In the genomic region with DNA sequence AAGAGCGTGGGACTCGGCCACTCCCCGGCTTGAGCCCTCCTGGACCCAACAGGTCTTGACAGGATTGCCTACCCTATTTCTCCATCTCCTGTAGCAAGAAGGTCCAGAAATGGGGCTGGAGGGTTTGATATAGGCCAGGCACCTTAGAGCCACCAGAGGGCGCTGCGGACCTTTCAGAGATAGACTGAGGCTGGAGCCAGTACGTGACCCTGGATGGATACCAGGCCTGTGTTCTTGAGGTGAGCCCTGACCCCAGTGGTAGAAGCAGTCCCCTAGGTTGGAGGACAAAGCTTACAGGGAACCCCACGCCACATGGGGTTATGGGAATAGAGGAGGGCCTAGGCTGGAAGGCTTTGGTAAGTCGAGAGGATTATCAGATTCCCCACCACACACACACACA, we compare ENCODE assay signal across 8 mouse cellular contexts. TPM values are rescaled to one million over a fixed set of nuclear protein-coding genes. Genes with fewer than 3 reads are reported as not detected.
A peak's percentile ranks its signal among the peaks of the same experiment; 100 is the strongest.
DNase-seq lines count a peak whose midpoint lies in the region; ATAC-seq and TF ChIP-seq lines count a peak whose summit lies in the region.

No protein-coding gene starts in this region.

- H3K9me3 ChIP-seq in ES-E14 (ENCODE audit: control insufficient read depth, insufficient read depth, low read depth, low read length): no peaks in the 10 kb centered on the region
- no peaks in the 10 kb centered on the region for H3K9me3 ChIP-seq in forebrain, embryonic 15.5 days
- no peaks in the 10 kb centered on the region for H3K9me3 ChIP-seq in hindbrain, embryonic 13.5 days

- H3K4me3 ChIP-seq in ES-E14 (ENCODE audit: insufficient read depth in 1 of 2, low read depth in 1 of 2, low read length in 2 of 2, poor library complexity in 1 of 2, severe bottlenecking in 1 of 2): no peak overlapping the region
- H3K4me3 ChIP-seq in forebrain, embryonic 15.5 days: no peak overlapping the region
- no peak overlapping the region for H3K4me3 ChIP-seq in hindbrain, embryonic 13.5 days

- 13% methylated on average over 8 of the region's 8 CpGs for WGBS in forebrain, embryonic 15.5 days
- 16% methylated on average over 8 of the region's 8 CpGs for WGBS in hindbrain, embryonic 13.5 days

- in situ Hi-C loops in ES-E14 (cut with MboI; ENCODE audit: low sequenced_read_pairs in 2 of 2, unreplicated experiment in 2 of 2): loop anchor here (10.0 kb wide), 2 partner anchors 199 to 269 kb away; partner anchors contain the start of gene Ddx56 (in 1 of the 2)

- H3K4me1 ChIP-seq in ES-E14 (ENCODE audit: control insufficient read depth in 2 of 2, insufficient read depth in 2 of 2, low read length in 2 of 2, poor library complexity in 1 of 2): peaks cover 2 to 7% of the 10 kb centered on the region in 2 experiments; a peak in 1 of 4 replicates
- peaks cover 16% of the 10 kb centered on the region for H3K4me1 ChIP-seq in forebrain, embryonic 15.5 days
- peaks cover 16% of the 10 kb centered on the region for H3K4me1 ChIP-seq in hindbrain, embryonic 13.5 days (replicated peaks)

- peak; percentile 83 for DNase-seq in ES-E14 (ENCODE audit: low read depth, low spot score)
- DNase-seq in c-Kit-positive CD71-negative TER-119-negative erythroid progenitor cells, embryonic 14.5 days (ENCODE audit: low read depth): peak; percentile 71
- peak; percentile 69 to 71 for DNase-seq in layer of hippocampus, postnatal 36 days
- peak; percentile 85 for DNase-seq in right cerebral cortex, postnatal 14 days
- DNase-seq in urinary bladder, postnatal 36 days (ENCODE audit: low spot score in 2 of 2): peak; percentile 78 to 84

- H3K9ac ChIP-seq in ES-E14 (ENCODE audit: insufficient read depth, low read depth, low read length, poor library complexity, severe bottlenecking): no peak overlapping the region
- H3K9ac ChIP-seq in forebrain, embryonic 15.5 days (replicated peaks): no peak overlapping the region
- no peak overlapping the region for H3K9ac ChIP-seq in hindbrain, embryonic 13.5 days

- no peak overlapping the region for H3K27ac ChIP-seq in ES-E14 (ENCODE audit: insufficient read depth, low read depth, low read length, poor library complexity, severe bottlenecking)
- H3K27ac ChIP-seq in forebrain, embryonic 15.5 days (replicated peaks): no peak overlapping the region
- no peak overlapping the region for H3K27ac ChIP-seq in hindbrain, embryonic 13.5 days

- H3K36me3 ChIP-seq in ES-E14 (ENCODE audit: control insufficient read depth, insufficient read depth, low read length, poor library complexity, severe bottlenecking): no peaks in the 10 kb centered on the region; the same call in 1 of the 2 replicates
- H3K36me3 ChIP-seq in forebrain, embryonic 15.5 days: peaks cover 2% of the 10 kb centered on the region; the same call in 1 of the 2 replicates
- peaks cover 8% of the 10 kb centered on the region; the same call in 1 of the 2 replicates for H3K36me3 ChIP-seq in hindbrain, embryonic 13.5 days

- peak; percentile 30; the same call in 1 of the 2 replicates for ATAC-seq in forebrain, embryonic 15.5 days (replicated peaks)
- peak; percentile 37 for ATAC-seq in hindbrain, embryonic 13.5 days (ENCODE audit: low FRiP score)
- peak; percentile 81 for ATAC-seq in megakaryocyte progenitor cell, adult 5-6 weeks (replicated peaks; ENCODE audit: poor library complexity)

- no peak overlapping the region for H3K4me2 ChIP-seq in forebrain, embryonic 15.5 days (replicated peaks)
- no peak overlapping the region for H3K4me2 ChIP-seq in hindbrain, embryonic 13.5 days

- H3K27me3 ChIP-seq in forebrain, embryonic 15.5 days: no peaks in the 10 kb centered on the region
- peaks cover 8% of the 10 kb centered on the region; the same call in 1 of the 2 replicates for H3K27me3 ChIP-seq in hindbrain, embryonic 13.5 days

TF ChIP-seq in ES-E14, 5 proteins besides CTCF, POLR2A, EP300 and RAD21:
- peak; percentile 93 for TF ChIP-seq ZC3H11A (IDR thresholded peaks at IDR 0.05; ENCODE audit: borderline replicate concordance, low read depth, low read length)
- no peak for TF ChIP-seq HCFC1 (IDR thresholded peaks at IDR 0.05; ENCODE audit: borderline replicate concordance, insufficient read depth, low read length)

RNA-seq across cellular contexts. Expression of gene Ykt6, which starts 40.5 kb away (rescaled TPM):
- 63.7 and 72.2 TPM in 2 replicates for total RNA-seq in ES-E14 (2012; rRNA removed)
- polyA plus RNA-seq in forebrain, embryonic 15.5 days (2015; fragmentation: Nextera tagmentation; extraction: Ambion mirVana): 86.0 and 95.9 TPM in 2 replicates
- polyA plus RNA-seq in hindbrain, embryonic 13.5 days (2015; fragmentation: Nextera tagmentation; extraction: Ambion mirVana): 76.0 and 78.1 TPM in 2 replicates
- 10 to 100 TPM; 68.2 to 73.2 TPM for total RNA-seq in layer of hippocampus, postnatal 36 days (2021)
- total RNA-seq in megakaryocyte progenitor cell, adult 5-6 weeks (2015): 17.4 and 18.2 TPM in 2 replicates
- total RNA-seq in megakaryocyte progenitor cell, adult 5-6 weeks (2017): 44.4 and 48.7 TPM in 2 replicates

RNA-seq across cellular contexts. Expression of gene Gck, which starts 46.1 kb away (rescaled TPM):
- total RNA-seq in ES-E14 (2012; rRNA removed): 0.76 and 0.85 TPM in 2 replicates
- 6.8 and 7.7 TPM in 2 replicates for polyA plus RNA-seq in forebrain, embryonic 15.5 days (2015; fragmentation: Nextera tagmentation; extraction: Ambion mirVana)
- 4.2 and 6.1 TPM in 2 replicates for polyA plus RNA-seq in hindbrain, embryonic 13.5 days (2015; fragmentation: Nextera tagmentation; extraction: Ambion mirVana)
- total RNA-seq in layer of hippocampus, postnatal 36 days (2021): 1 to 10 TPM; 2.4 to 3.7 TPM
- not detected in 2 replicates for total RNA-seq in megakaryocyte progenitor cell, adult 5-6 weeks (2015)
- total RNA-seq in megakaryocyte progenitor cell, adult 5-6 weeks (2017): not detected in 2 replicates

Comparison
In these comparisons a context has a peak if more than half of its experiments do, and no peak if none do; other contexts are left out.
1. ATAC-seq: peak in every context shown above with its lines; median percentile 81 in megakaryocyte progenitor cell, adult 5-6 weeks; 37 in hindbrain, embryonic 13.5 days; 30 in forebrain, embryonic 15.5 days.